Mouse (Mus musculus): ENCODE data around the gene Tamm41. TPM values are rescaled to one million over a fixed set of nuclear protein-coding genes. Genes with fewer than 3 reads are reported as not detected.

Tamm41 gene
- polyA plus RNA-seq, 1 experiment from 2014 or later = 17.5 TPM

- Histone ChIP-seq H3K4me3 (ENCODE audit: low read depth, low read length) (no peak overlapping the region), H3K9ac (ENCODE audit: low read depth, low read length) (no peak overlapping the region), H3K4me2 (ENCODE audit: low read depth, low read length) (no peak overlapping the region), H3K36me3 (ENCODE audit: control insufficient read depth, insufficient read depth) (no peaks in the 10 kb centered on the region), H3K27me3 (ENCODE audit: control insufficient read depth, insufficient read depth, low read depth, low read length) (no peaks in the 10 kb centered on the region), H3K27ac (ENCODE audit: low read length) (no peak overlapping the region), H3K9me3 (replicated peaks; ENCODE audit: control insufficient read depth, low read length) (no peaks in the 10 kb centered on the region), H3K4me1 (ENCODE audit: control insufficient read depth, low read depth, low read length) (no peaks in the 10 kb centered on the region)
- no peak for ATAC-seq (ENCODE audit: low read depth)
- WGBS (ENCODE audit: insufficient replicate concordance) = 59% methylated on average over 4 of the region's 4 CpGs
Measured at GRCm38 (mm10) chr6:115055440-115055839, 17.8 kb upstream of the Tamm41 start.

DNA sequence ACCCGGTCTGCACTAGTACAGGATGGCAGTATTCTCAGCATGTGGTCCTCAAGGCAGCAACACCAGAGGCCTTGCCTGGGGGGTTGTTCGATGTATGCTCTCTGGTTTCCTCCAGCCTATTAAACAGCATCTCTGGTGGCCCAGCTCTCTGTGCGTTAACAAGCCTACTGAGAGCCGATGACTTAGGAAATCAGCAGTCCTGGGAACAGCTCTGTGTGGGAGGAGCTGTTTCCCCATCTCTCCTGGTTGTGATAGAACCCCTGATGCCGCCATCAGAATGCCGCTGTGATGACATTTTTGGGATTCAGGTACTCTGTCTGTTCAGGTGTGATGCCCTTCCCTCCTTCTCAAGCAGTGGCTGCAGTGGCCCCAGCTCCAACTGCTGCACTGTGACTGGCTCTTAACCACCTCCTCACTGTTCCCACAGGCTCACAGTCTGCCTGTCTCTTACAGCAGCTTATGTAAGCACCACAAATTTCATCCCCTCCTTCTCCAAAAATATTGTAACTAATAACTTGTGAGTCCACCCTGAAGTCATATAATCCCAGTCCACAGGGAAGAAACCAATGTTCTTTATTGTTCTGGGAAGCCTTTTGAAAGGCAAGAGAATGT, 14.0 kb upstream of the Tamm41 start:
- ATAC-seq (ENCODE audit: low read depth) = no peak
- no peaks in the 10 kb centered on the region for H3K9me3 ChIP-seq (replicated peaks; ENCODE audit: control insufficient read depth, low read length)
- H3K4me1 ChIP-seq (ENCODE audit: control insufficient read depth, low read depth, low read length) = no peaks in the 10 kb centered on the region
- WGBS (ENCODE audit: insufficient replicate concordance) = 53% methylated on average over 6 of the region's 6 CpGs
- no peak overlapping the region for H3K9ac ChIP-seq (ENCODE audit: low read depth, low read length)
- H3K4me2 ChIP-seq (ENCODE audit: low read depth, low read length) = no peak overlapping the region
- H3K27ac ChIP-seq (ENCODE audit: low read length) = no peak overlapping the region
- H3K27me3 ChIP-seq (ENCODE audit: control insufficient read depth, insufficient read depth, low read depth, low read length) = no peaks in the 10 kb centered on the region
- H3K4me3 ChIP-seq (ENCODE audit: low read depth, low read length) = no peak overlapping the region
- H3K36me3 ChIP-seq (ENCODE audit: control insufficient read depth, insufficient read depth) = no peaks in the 10 kb centered on the region

DNA sequence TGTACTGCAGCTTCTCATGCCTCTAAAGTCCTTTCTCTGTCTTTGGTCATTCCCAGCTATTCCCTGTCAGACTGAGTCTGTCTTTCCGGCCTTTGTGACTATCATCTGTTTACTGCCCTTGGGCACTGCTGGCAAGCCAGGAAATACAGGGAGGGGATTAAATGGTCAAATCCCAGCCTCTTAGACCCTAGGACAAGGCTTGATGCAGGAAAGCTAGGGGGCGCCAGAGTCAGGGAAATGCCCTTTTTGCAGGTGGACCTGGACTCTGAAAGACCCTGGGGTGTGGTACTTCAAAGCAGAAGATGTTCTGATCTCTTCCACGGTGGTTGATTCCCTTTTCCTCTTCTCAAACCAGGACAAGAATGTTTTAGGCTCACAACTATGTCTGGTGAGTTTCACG, 11.3 kb upstream of the Tamm41 start:
- no peak overlapping the region for H3K4me2 ChIP-seq (ENCODE audit: low read depth, low read length)
- H3K4me3 ChIP-seq (ENCODE audit: low read depth, low read length) = no peak overlapping the region
- H3K9ac ChIP-seq (ENCODE audit: low read depth, low read length) = no peak overlapping the region
- H3K27me3 ChIP-seq (ENCODE audit: control insufficient read depth, insufficient read depth, low read depth, low read length) = no peaks in the 10 kb centered on the region
- H3K27ac ChIP-seq (ENCODE audit: low read length) = no peak overlapping the region
- H3K9me3 ChIP-seq (replicated peaks; ENCODE audit: control insufficient read depth, low read length) = no peaks in the 10 kb centered on the region
- no peaks in the 10 kb centered on the region for H3K36me3 ChIP-seq (ENCODE audit: control insufficient read depth, insufficient read depth)
- 16% methylated on average over 4 of the region's 4 CpGs for WGBS (ENCODE audit: insufficient replicate concordance)
- no peak for ATAC-seq (ENCODE audit: low read depth)
- no peaks in the 10 kb centered on the region for H3K4me1 ChIP-seq (ENCODE audit: control insufficient read depth, low read depth, low read length)

DNA sequence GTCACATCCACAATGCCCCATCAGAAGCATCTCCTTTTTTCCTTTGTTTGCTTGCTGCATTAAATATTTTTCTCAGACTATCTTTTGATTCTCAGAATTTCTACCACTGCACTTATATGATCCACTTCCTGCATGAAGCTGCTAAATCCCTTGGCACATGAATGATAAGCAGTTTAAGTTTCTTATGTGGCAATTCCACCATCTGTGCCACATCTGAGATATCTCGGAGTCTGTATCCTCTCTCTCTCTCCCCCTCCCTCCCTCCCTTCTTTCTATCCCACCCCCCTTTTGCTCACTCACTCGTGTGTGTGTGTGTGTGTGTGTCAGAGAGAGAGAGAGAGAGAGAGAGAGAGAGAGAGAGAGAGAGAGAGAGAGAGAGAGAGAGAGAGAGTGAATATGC, 10.1 kb upstream of the Tamm41 start:
- Histone ChIP-seq H3K9ac (ENCODE audit: low read depth, low read length) (no peak overlapping the region), H3K4me3 (ENCODE audit: low read depth, low read length) (no peak overlapping the region), H3K4me2 (ENCODE audit: low read depth, low read length) (no peak overlapping the region), H3K4me1 (ENCODE audit: control insufficient read depth, low read depth, low read length) (no peaks in the 10 kb centered on the region), H3K36me3 (ENCODE audit: control insufficient read depth, insufficient read depth) (no peaks in the 10 kb centered on the region), H3K27ac (ENCODE audit: low read length) (no peak overlapping the region), H3K27me3 (ENCODE audit: control insufficient read depth, insufficient read depth, low read depth, low read length) (no peaks in the 10 kb centered on the region), H3K9me3 (replicated peaks; ENCODE audit: control insufficient read depth, low read length) (no peaks in the 10 kb centered on the region)
- ATAC-seq (ENCODE audit: low read depth) = no peak
- 39% methylated on average over 2 of the region's 2 CpGs for WGBS (ENCODE audit: insufficient replicate concordance)

GRCm38 (mm10) chr6:115046064-115046463, 8.4 kb upstream of the Tamm41 start:
- Histone ChIP-seq H3K4me1 (ENCODE audit: control insufficient read depth, low read depth, low read length) (no peaks in the 10 kb centered on the region), H3K36me3 (ENCODE audit: control insufficient read depth, insufficient read depth) (no peaks in the 10 kb centered on the region), H3K4me3 (ENCODE audit: low read depth, low read length) (no peak overlapping the region), H3K9me3 (replicated peaks; ENCODE audit: control insufficient read depth, low read length) (no peaks in the 10 kb centered on the region), H3K4me2 (ENCODE audit: low read depth, low read length) (no peak overlapping the region), H3K27me3 (ENCODE audit: control insufficient read depth, insufficient read depth, low read depth, low read length) (no peaks in the 10 kb centered on the region), H3K9ac (ENCODE audit: low read depth, low read length) (no peak overlapping the region), H3K27ac (ENCODE audit: low read length) (no peak overlapping the region)
- ATAC-seq (ENCODE audit: low read depth) = no peak
- WGBS (ENCODE audit: insufficient replicate concordance) = 54% methylated on average over 1 of the region's 1 CpGs

GRCm38 (mm10) chr6:115044709-115045108, 7.0 kb upstream of the Tamm41 start:
- 51% methylated on average over 1 of the region's 1 CpGs for WGBS (ENCODE audit: insufficient replicate concordance)

DNA sequence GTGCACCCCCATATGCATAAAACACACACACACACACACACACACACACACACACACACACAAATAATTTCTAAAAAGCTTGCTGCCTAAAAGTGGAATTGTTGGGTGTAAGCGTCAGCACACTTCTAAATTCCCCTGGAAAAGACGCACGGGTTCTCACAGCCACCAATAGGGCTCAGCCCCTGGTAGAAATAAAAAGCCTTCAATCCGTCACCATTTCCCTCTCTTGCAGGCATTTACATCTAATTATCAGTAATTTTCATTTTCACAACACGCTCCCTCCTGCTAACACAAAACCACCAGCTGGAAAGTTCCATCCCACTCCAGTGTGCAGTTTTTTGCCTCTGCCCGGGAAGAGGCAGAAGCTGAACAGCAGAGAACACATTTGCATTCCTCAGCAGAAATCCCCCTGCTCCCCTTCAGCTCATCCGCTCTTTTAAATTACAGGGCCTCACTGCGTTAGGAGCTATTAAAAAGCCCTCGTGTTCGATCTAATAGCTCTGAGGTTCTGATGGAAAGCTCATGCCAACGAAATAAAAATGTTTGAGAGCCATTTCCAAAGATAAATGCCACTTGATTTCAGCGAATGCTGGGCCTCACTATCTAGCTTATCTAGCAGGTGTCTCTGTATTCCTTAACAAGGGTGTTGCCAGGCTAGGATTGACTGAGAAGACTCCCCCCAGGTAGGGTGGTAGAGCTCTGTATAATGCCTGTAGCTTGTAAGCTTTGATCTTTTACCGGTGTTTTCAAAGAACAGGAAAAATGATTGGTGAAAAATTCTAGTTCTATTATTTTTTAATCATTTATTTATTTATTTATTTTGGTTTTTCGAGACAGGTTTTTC, 6.2 kb upstream of the Tamm41 start:
- no peaks in the 10 kb centered on the region for H3K9me3 ChIP-seq (replicated peaks; ENCODE audit: control insufficient read depth, low read length)
- H3K27ac ChIP-seq (ENCODE audit: low read length) = no peak overlapping the region
- no peak overlapping the region for H3K4me2 ChIP-seq (ENCODE audit: low read depth, low read length)
- H3K36me3 ChIP-seq (ENCODE audit: control insufficient read depth, insufficient read depth) = no peaks in the 10 kb centered on the region
- H3K4me3 ChIP-seq (ENCODE audit: low read depth, low read length) = no peak overlapping the region
- H3K27me3 ChIP-seq (ENCODE audit: control insufficient read depth, insufficient read depth, low read depth, low read length) = no peaks in the 10 kb centered on the region
- ATAC-seq (ENCODE audit: low read depth) = no peak
- no peak overlapping the region for H3K9ac ChIP-seq (ENCODE audit: low read depth, low read length)
- 71% methylated on average over 14 of the region's 14 CpGs for WGBS (ENCODE audit: insufficient replicate concordance)
- no peaks in the 10 kb centered on the region for H3K4me1 ChIP-seq (ENCODE audit: control insufficient read depth, low read depth, low read length)

More at GRCm38 (mm10) chr6:115044709-115045108, 7.0 kb upstream of the Tamm41 start:
- H3K9me3 ChIP-seq (replicated peaks; ENCODE audit: control insufficient read depth, low read length) = no peaks in the 10 kb centered on the region
- no peaks in the 10 kb centered on the region for H3K4me1 ChIP-seq (ENCODE audit: control insufficient read depth, low read depth, low read length)
- ATAC-seq (ENCODE audit: low read depth) = no peak
- no peak overlapping the region for H3K4me3 ChIP-seq (ENCODE audit: low read depth, low read length)
- H3K27ac ChIP-seq (ENCODE audit: low read length) = no peak overlapping the region
- no peak overlapping the region for H3K4me2 ChIP-seq (ENCODE audit: low read depth, low read length)
- no peak overlapping the region for H3K9ac ChIP-seq (ENCODE audit: low read depth, low read length)
- no peaks in the 10 kb centered on the region for H3K27me3 ChIP-seq (ENCODE audit: control insufficient read depth, insufficient read depth, low read depth, low read length)
- H3K36me3 ChIP-seq (ENCODE audit: control insufficient read depth, insufficient read depth) = no peaks in the 10 kb centered on the region

DNA sequence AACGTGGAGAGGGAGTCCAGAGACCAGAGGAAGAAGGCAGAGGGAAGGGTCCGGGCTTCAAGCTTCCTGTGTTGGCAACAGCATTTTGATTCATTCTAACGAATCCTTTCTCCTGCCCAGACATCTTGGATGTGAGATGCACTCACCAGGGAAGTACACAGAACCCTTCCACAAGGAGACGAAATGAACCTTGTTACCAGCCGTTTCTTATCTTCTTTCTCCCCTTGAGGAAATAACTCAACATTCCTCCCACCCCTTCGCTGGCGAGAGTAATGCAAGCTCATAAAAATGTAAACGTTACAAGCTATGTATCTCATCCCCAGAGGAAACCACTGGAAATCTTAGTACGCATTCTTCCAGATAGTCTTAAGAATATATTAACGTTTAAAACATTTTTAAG, 4.9 kb upstream of the Tamm41 start:
- H3K36me3 ChIP-seq (ENCODE audit: control insufficient read depth, insufficient read depth) = no peaks in the 10 kb centered on the region
- no peaks in the 10 kb centered on the region for H3K4me1 ChIP-seq (ENCODE audit: control insufficient read depth, low read depth, low read length)
- 34% methylated on average over 10 of the region's 10 CpGs for WGBS (ENCODE audit: insufficient replicate concordance)
- H3K9me3 ChIP-seq (replicated peaks; ENCODE audit: control insufficient read depth, low read length) = no peaks in the 10 kb centered on the region
- H3K27me3 ChIP-seq (ENCODE audit: control insufficient read depth, insufficient read depth, low read depth, low read length) = no peaks in the 10 kb centered on the region
- no peak overlapping the region for H3K4me2 ChIP-seq (ENCODE audit: low read depth, low read length)
- ATAC-seq (ENCODE audit: low read depth) = no peak
- no peak overlapping the region for H3K4me3 ChIP-seq (ENCODE audit: low read depth, low read length)
- no peak overlapping the region for H3K9ac ChIP-seq (ENCODE audit: low read depth, low read length)
- no peak overlapping the region for H3K27ac ChIP-seq (ENCODE audit: low read length)

- Histone ChIP-seq H3K4me2 (ENCODE audit: low read depth, low read length) (no peak overlapping the region), H3K27ac (ENCODE audit: low read length) (no peak overlapping the region), H3K36me3 (ENCODE audit: control insufficient read depth, insufficient read depth) (peaks cover 7% of the 10 kb centered on the region), H3K9ac (ENCODE audit: low read depth, low read length) (no peak overlapping the region), H3K9me3 (replicated peaks; ENCODE audit: control insufficient read depth, low read length) (no peaks in the 10 kb centered on the region), H3K4me3 (ENCODE audit: low read depth, low read length) (no peak overlapping the region), H3K4me1 (ENCODE audit: control insufficient read depth, low read depth, low read length) (peaks cover 7% of the 10 kb centered on the region), H3K27me3 (ENCODE audit: control insufficient read depth, insufficient read depth, low read depth, low read length) (no peaks in the 10 kb centered on the region)
- 90% methylated on average over 5 of the region's 5 CpGs for WGBS (ENCODE audit: insufficient replicate concordance)
- no peak for ATAC-seq (ENCODE audit: low read depth)
Measured at GRCm38 (mm10) chr6:115033441-115033840, 4.2 kb downstream of the Tamm41 start.

All from liver, embryonic 16.5 days (tissue).